Mouse (Mus musculus): ENCODE measurements at regions not wholly inside any gene's neighbourhood (a gene's known extent, or its start where the extent isn't known, plus 50 kb on each side); places are given as distances from the start of the nearest gene placed in this dataset.
"Not testable (repeated sequence)": the region's sequence is repeated elsewhere in the genome, so short reads cannot be mapped to it uniquely, and the experiment has no call there.

- no peak for DNase-seq (ENCODE audit: extremely low read depth, low read depth)
These were observed 342.1 kb downstream of the Gadd45g start for GRCm38 (mm10) chr13:52188605-52189003.

- DNase-seq (ENCODE audit: extremely low read depth, low read depth): no peak
These were observed 341.6 kb downstream of the Diras2 start for GRCm38 (mm10) chr13:52189382-52189923.

- DNase-seq (ENCODE audit: extremely low read depth, low read depth): no peak
These were observed 340.8 kb downstream of the Diras2 start for GRCm38 (mm10) chr13:52190256-52190655.

- no peak for DNase-seq (ENCODE audit: extremely low read depth, low read depth)
These were observed 340.1 kb downstream of the Diras2 start for GRCm38 (mm10) chr13:52190848-52191590.

GRCm38 (mm10) chr13:52196917-52197316 lies 334.2 kb downstream of the Diras2 start:
- DNase-seq (ENCODE audit: extremely low read depth, low read depth): no peak

- DNase-seq (ENCODE audit: extremely low read depth, low read depth): no peak
These were observed 332.3 kb downstream of the Diras2 start for GRCm38 (mm10) chr13:52198649-52199348.

GRCm38 (mm10) chr13:52202372-52202771 lies 328.7 kb downstream of the Diras2 start:
- DNase-seq (ENCODE audit: extremely low read depth, low read depth): no peak

- DNase-seq (ENCODE audit: extremely low read depth, low read depth): no peak
These were observed 325.1 kb downstream of the Diras2 start for GRCm38 (mm10) chr13:52205951-52206350.

- DNase-seq (ENCODE audit: extremely low read depth, low read depth): no peak
These were observed 314.7 kb downstream of the Diras2 start for GRCm38 (mm10) chr13:52216343-52216742.

- no peak for DNase-seq (ENCODE audit: extremely low read depth, low read depth)
These were observed 314.0 kb downstream of the Diras2 start for GRCm38 (mm10) chr13:52217066-52217465.

- no peak for DNase-seq (ENCODE audit: extremely low read depth, low read depth)
These were observed 313.3 kb downstream of the Diras2 start for GRCm38 (mm10) chr13:52217741-52218140.

GRCm38 (mm10) chr13:52222315-52223097 lies 308.6 kb downstream of the Diras2 start:
- no peak for DNase-seq (ENCODE audit: extremely low read depth, low read depth)

GRCm38 (mm10) chr13:52223098-52223962 lies 307.7 kb downstream of the Diras2 start:
- no peak for DNase-seq (ENCODE audit: extremely low read depth, low read depth)

GRCm38 (mm10) chr13:52233971-52234370 lies 297.1 kb downstream of the Diras2 start:
- no peak for DNase-seq (ENCODE audit: extremely low read depth, low read depth)

GRCm38 (mm10) chr13:52236105-52236504 lies 295.0 kb downstream of the Diras2 start:
- DNase-seq (ENCODE audit: extremely low read depth, low read depth): no peak

GRCm38 (mm10) chr13:52239563-52239962 lies 291.5 kb downstream of the Diras2 start:
- no peak for DNase-seq (ENCODE audit: extremely low read depth, low read depth)

GRCm38 (mm10) chr13:52241761-52242160 lies 289.3 kb downstream of the Diras2 start:
- DNase-seq (ENCODE audit: extremely low read depth, low read depth): no peak

GRCm38 (mm10) chr13:52249492-52249891 lies 281.6 kb downstream of the Diras2 start:
- no peak for DNase-seq (ENCODE audit: extremely low read depth, low read depth)

- no peak for DNase-seq (ENCODE audit: extremely low read depth, low read depth)
These were observed 280.7 kb downstream of the Diras2 start for GRCm38 (mm10) chr13:52250371-52250770.

GRCm38 (mm10) chr13:52252303-52252702 lies 278.8 kb downstream of the Diras2 start:
- no peak for DNase-seq (ENCODE audit: extremely low read depth, low read depth)

GRCm38 (mm10) chr13:52252726-52253125 lies 278.4 kb downstream of the Diras2 start:
- DNase-seq (ENCODE audit: extremely low read depth, low read depth): not testable (repeated sequence)
